Comparison of ENCODE assay signal across 8 mouse cellular contexts in genomic region chrX:12467528-12468179, GRCm38 (mm10).
DNase-seq lines count a peak whose midpoint lies in the region; ATAC-seq lines count a peak whose summit lies in the region.

No protein-coding gene starts in this region.

- no peaks in the 10 kb centered on the region for H3K36me3 ChIP-seq in limb, embryonic 10.5 days

- no peak for ATAC-seq in granulocyte monocyte progenitor cell, adult 5-6 weeks (replicated peaks; ENCODE audit: poor library complexity, severe bottlenecking)

- peak; percentile 9 for DNase-seq in adrenal gland, postnatal 10 days
- DNase-seq in adrenal gland, adult 2 months, result no peak
- peak; percentile 25 for DNase-seq in ovary, postnatal 36 days (ENCODE audit: low spot score)
- no peak for DNase-seq in ovary, postnatal 14 days (ENCODE audit: low spot score)
- peak; percentile 39 for DNase-seq in limb, embryonic 10.5 days (ENCODE audit: low spot score)
- peak; percentile 42 for DNase-seq in yolk sac, embryonic 10.5 days (ENCODE audit: low spot score)
- no peak for DNase-seq in right cerebral cortex, postnatal 4 days

- H3K4me3 ChIP-seq in limb, embryonic 10.5 days, result peak overlapping the region; percentile 21; the same call in 1 of the 2 replicates

- H3K9me3 ChIP-seq in limb, embryonic 10.5 days (replicated peaks), result no peaks in the 10 kb centered on the region

- H3K27ac ChIP-seq in limb, embryonic 10.5 days, result peak overlapping the region; percentile 85

- WGBS in limb, embryonic 10.5 days, result 17% methylated on average over 10 of the region's 10 CpGs

- H3K4me1 ChIP-seq in limb, embryonic 10.5 days, result peaks cover 35% of the 10 kb centered on the region

- peaks cover 87% of the 10 kb centered on the region for H3K27me3 ChIP-seq in limb, embryonic 10.5 days (ENCODE audit: low read depth, poor library complexity, severe bottlenecking)

Comparison
In these comparisons a context has a peak if more than half of its experiments do, and no peak if none do; other contexts are left out.
1. DNase-seq: peak in adrenal gland, postnatal 10 days (single experiment), ovary, postnatal 36 days (single experiment), limb, embryonic 10.5 days (single experiment) and yolk sac, embryonic 10.5 days (single experiment); none in adrenal gland, adult 2 months (single experiment), ovary, postnatal 14 days (single experiment) and right cerebral cortex, postnatal 4 days (single experiment).